ENCODE assay signal across 1 mouse cellular context in genomic region chr5:137684294-137685123, GRCm38 (mm10).
A peak's percentile ranks its signal among the peaks of the same experiment; 100 is the strongest.
TF ChIP-seq lines count a peak whose summit lies in the region.

TSS of gene Agfg2 (minus strand) at chr5:137684726.

TF ChIP-seq in MEL, 35 proteins besides CTCF, POLR2A, EP300 and RAD21 (continued from another document):
- 0 out of 2 replicates have a peak, but pooled peaks have one; percentile 48 for TF ChIP-seq UBTF (IDR thresholded peaks at IDR 0.05; ENCODE audit: borderline replicate concordance, insufficient read depth, low read depth, low read length)
- peak; percentile 59 for TF ChIP-seq HCFC1 (IDR thresholded peaks at IDR 0.05; ENCODE audit: low read depth, low read length)
- no peak for TF ChIP-seq TAL1 (IDR thresholded peaks at IDR 0.05; ENCODE audit: low read length)
- TF ChIP-seq SMC3 (IDR thresholded peaks at IDR 0.05; ENCODE audit: low read depth, low read length), result 0 out of 2 replicates have a peak, but pooled peaks have one; percentile 4
- TF ChIP-seq JUND (IDR thresholded peaks at IDR 0.05; ENCODE audit: low read depth, low read length), result no peak
